Mouse (Mus musculus) testis, adult 2 months (tissue): ENCODE measurements around the gene Uap1. TPM values are rescaled to one million over a fixed set of nuclear protein-coding genes. Genes with fewer than 3 reads are reported as not detected.

Experiments
- H3K27ac ChIP-seq: fragments of 200-500 bp; 2 replicates; pipeline ENCODE4 v1.5.1; 2012; ENCODE audit warnings: low read depth, low read length; ENCODE audit not compliant: control insufficient read depth, insufficient read depth
- H3K27me3 ChIP-seq: fragments of 200-500 bp; 2 replicates; pipeline ENCODE4 v1.6.1; 2012; ENCODE audit warnings: mild to moderate bottlenecking, low read length, moderate library complexity; ENCODE audit not compliant: control insufficient read depth, insufficient read depth
- H3K36me3 ChIP-seq: fragments of 200-500 bp; 2 replicates; pipeline ENCODE4 v1.6.1; 2012; ENCODE audit warnings: mild to moderate bottlenecking, low read length; ENCODE audit not compliant: control insufficient read depth, insufficient read depth
- H3K4me1 ChIP-seq: fragments of 200-500 bp; 2 replicates; pipeline ENCODE4 v1.6.1; 2012; ENCODE audit warnings: low read length; ENCODE audit not compliant: control insufficient read depth, insufficient read depth
- H3K4me3 ChIP-seq: fragments of 200-500 bp; 2 replicates; pipeline ENCODE4 v1.5.1; 2012; ENCODE audit warnings: low read depth, mild to moderate bottlenecking, low read length, moderate library complexity, mixed read lengths; ENCODE audit not compliant: control insufficient read depth
- CTCF ChIP-seq: fragments of 200-500 bp; IDR thresholded peaks from 2 replicates; pipeline ENCODE4 v1.5.1; 2012; ENCODE audit warnings: low read depth, mild to moderate bottlenecking, inconsistent platforms, low read length, moderate library complexity; ENCODE audit not compliant: control insufficient read depth, insufficient read depth, insufficient replicate concordance
- POLR2A ChIP-seq: fragments of 200-500 bp; IDR thresholded peaks from 2 replicates; pipeline ENCODE4 v1.6.1; 2012; ENCODE audit warnings: low read depth, mild to moderate bottlenecking, inconsistent platforms, low read length, moderate library complexity; ENCODE audit not compliant: control insufficient read depth
- polyA plus RNA-seq: library from polyadenylated mRNA; depleted of rRNA; stranded (reverse); fragments of >200 nt; gene quantifications from 2 replicates; pipeline ENCODE4 v1.2.3, GENCODE M21; 2012

Uap1 gene
- polyA plus RNA-seq, 1 experiment, result 9.6 TPM

DNA sequence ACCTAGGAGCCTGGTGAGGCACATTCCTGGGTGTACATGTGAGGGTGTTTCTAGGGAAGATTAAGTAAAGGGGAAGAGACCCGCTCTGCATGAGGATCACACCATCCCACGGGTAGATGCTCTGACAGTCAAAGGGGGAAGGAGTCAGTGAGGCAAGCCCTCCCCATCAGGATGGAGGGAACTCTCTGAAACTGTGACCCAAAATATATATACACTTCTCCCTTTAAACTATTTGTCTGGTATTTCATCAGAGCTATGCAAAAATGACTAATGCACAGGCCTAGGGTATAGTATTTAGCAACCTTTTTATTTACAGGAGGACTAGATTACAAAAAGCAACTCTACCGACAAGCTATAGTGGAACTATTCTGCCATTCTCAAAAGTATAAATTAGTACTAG, 9.8 kb downstream of the Uap1 start:
- no peaks in the 10 kb centered on the region for H3K4me1 ChIP-seq
- no peak overlapping the region for H3K27ac ChIP-seq
- TF ChIP-seq POLR2A, result no peak
- TF ChIP-seq CTCF, result no peak
- H3K36me3 ChIP-seq, result peaks cover 1% of the 10 kb centered on the region; the same call in 1 of the 2 replicates
- H3K4me3 ChIP-seq, result no peak overlapping the region
- no peaks in the 10 kb centered on the region for H3K27me3 ChIP-seq

GRCm38 (mm10) chr1:170164053-170164614, 10.6 kb downstream of the Uap1 start:
- peaks cover 1% of the 10 kb centered on the region; the same call in 1 of the 2 replicates for H3K36me3 ChIP-seq
- H3K4me3 ChIP-seq, result no peak overlapping the region
- no peak for TF ChIP-seq CTCF
- no peak for TF ChIP-seq POLR2A
- no peaks in the 10 kb centered on the region for H3K27me3 ChIP-seq
- H3K27ac ChIP-seq, result no peak overlapping the region
- H3K4me1 ChIP-seq, result no peaks in the 10 kb centered on the region

DNA sequence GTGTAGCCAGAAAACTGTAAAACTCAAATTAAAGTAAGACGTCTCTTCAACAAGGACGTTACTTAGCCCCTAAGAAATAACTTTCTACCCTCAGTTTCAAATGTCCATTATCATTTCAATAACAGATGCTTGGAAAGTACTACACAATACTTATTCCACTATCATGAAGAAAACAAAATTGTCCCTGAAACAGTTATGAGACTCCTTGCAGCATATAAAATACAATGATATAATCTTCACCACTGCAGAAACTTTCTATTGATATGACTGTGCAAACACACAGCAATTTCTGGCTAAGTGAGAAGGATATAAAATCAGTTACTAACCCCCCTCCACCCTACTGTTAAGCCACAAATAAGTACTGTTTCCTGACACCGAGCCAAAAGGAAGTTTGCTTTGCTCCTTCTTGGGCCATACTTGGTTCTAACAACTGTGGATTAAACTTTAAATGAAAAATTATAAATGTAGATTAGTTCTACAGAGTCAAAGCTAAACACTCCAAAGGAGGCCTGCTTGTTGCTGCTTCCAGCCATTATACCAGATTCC, 11.3 kb downstream of the Uap1 start:
- Histone ChIP-seq H3K27ac (no peak overlapping the region), H3K4me3 (no peak overlapping the region), H3K36me3 (peaks cover 1% of the 10 kb centered on the region; the same call in 1 of the 2 replicates), H3K4me1 (no peaks in the 10 kb centered on the region), H3K27me3 (no peaks in the 10 kb centered on the region)
- no peak for TF ChIP-seq CTCF
- no peak for TF ChIP-seq POLR2A

DNA sequence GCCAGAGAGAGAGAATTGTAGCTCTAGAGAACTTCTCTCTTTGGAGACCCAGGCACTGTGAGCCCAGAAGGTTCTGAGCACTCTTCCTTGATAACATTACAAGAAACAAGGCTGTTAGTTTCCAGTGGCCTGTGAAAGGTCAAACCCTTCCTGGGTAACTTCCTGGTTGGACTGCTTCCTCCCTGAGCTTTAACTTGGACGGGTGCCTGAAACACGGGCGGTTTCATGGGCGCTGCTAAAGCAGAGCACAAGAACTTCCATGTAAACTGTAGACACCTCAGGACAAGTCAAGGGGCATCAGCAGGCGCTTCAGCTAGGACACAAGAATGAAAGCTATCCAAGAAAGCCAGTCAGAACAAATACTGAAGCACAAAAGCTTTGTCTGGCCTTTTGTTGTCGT, 12.9 kb downstream of the Uap1 start:
- peaks cover 1% of the 10 kb centered on the region; the same call in 1 of the 2 replicates for H3K36me3 ChIP-seq
- no peak overlapping the region for H3K27ac ChIP-seq
- no peaks in the 10 kb centered on the region for H3K27me3 ChIP-seq
- TF ChIP-seq CTCF, result no peak
- no peak for TF ChIP-seq POLR2A
- no peaks in the 10 kb centered on the region for H3K4me1 ChIP-seq
- no peak overlapping the region for H3K4me3 ChIP-seq

DNA sequence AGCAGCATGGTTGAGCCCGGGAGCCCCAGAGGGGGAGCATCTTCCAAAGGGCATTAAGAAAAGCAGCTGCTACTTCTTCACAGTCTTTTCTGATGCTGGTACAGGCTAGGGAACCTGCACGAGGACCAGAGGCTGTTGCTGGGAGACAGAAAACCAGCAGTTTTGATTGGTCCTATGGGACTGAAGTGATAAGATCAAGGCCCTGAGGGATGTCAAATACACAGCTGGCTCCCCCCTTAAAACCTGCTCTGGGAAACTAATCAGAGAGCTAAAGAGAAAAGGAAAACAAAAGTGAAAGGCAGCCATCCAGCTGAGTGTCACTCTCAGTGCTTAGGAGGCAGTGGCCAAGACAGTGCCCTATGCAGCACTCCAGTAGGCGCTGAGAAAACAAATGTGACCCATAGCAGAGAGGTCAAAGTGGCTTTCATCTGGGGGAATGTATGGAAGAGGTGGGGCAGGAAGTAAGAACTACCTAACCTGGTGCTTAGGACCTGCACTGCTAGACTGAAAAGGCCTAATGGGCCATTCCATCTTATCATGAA, 14.3 kb downstream of the Uap1 start:
- Histone ChIP-seq H3K4me1 (no peaks in the 10 kb centered on the region), H3K4me3 (no peak overlapping the region), H3K36me3 (no peaks in the 10 kb centered on the region), H3K27ac (no peak overlapping the region), H3K27me3 (no peaks in the 10 kb centered on the region)
- TF ChIP-seq CTCF (no peak), POLR2A (no peak)

DNA sequence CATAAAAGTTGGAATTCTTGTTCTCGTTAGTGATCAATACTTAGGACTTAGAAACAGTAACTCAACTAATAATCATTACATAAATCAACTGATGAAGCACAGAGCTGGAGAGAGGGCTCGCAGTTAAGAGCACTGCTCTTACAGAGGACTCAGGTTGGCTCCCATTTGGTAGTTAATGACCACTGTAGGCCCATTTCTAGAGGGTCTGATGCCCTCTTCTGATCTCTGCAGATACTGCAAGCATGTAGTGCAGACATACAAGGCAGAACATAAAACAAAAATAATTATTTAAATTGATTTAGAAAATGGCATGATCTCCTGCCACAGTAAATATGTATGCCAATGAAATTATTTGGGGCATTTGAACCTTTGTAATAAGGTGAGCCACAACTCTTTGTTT, 15.1 kb downstream of the Uap1 start:
- TF ChIP-seq CTCF (no peak), POLR2A (no peak)
- H3K36me3 ChIP-seq, result no peaks in the 10 kb centered on the region
- no peak overlapping the region for H3K4me3 ChIP-seq
- no peaks in the 10 kb centered on the region for H3K27me3 ChIP-seq
- H3K27ac ChIP-seq, result no peak overlapping the region
- H3K4me1 ChIP-seq, result no peaks in the 10 kb centered on the region

- Histone ChIP-seq H3K4me3 (no peak overlapping the region), H3K27me3 (no peaks in the 10 kb centered on the region), H3K27ac (no peak overlapping the region), H3K36me3 (no peaks in the 10 kb centered on the region), H3K4me1 (no peaks in the 10 kb centered on the region)
- no peak for TF ChIP-seq POLR2A
Measured at GRCm38 (mm10) chr1:170155761-170156160, 19.0 kb downstream of the Uap1 start.

- Histone ChIP-seq H3K36me3 (no peaks in the 10 kb centered on the region), H3K4me1 (no peaks in the 10 kb centered on the region), H3K4me3 (no peak overlapping the region), H3K27me3 (no peaks in the 10 kb centered on the region), H3K27ac (no peak overlapping the region)
- TF ChIP-seq POLR2A (no peak), CTCF (no peak)
Measured at GRCm38 (mm10) chr1:170155298-170155697, 19.5 kb downstream of the Uap1 start.
